Mouse (Mus musculus): ENCODE results near the gene Dnal1.
"Not testable (repeated sequence)": the region's sequence is repeated elsewhere in the genome, so short reads cannot be mapped to it uniquely, and the experiment has no call there.

Dnal1 gene

GRCm38 (mm10) chr12:84114153-84114994, at the start of gene Dnal1:
Gene Dnal1, plus strand, starts transcription at chr12:84114366.
- DNase-seq (ENCODE audit: extremely low spot score, low spot score) = peak; percentile 95

- DNase-seq (ENCODE audit: extremely low spot score, low spot score) = no peak
Observed at GRCm38 (mm10) chr12:84064621-84065020, 49.5 kb upstream of the Dnal1 start.

DNA sequence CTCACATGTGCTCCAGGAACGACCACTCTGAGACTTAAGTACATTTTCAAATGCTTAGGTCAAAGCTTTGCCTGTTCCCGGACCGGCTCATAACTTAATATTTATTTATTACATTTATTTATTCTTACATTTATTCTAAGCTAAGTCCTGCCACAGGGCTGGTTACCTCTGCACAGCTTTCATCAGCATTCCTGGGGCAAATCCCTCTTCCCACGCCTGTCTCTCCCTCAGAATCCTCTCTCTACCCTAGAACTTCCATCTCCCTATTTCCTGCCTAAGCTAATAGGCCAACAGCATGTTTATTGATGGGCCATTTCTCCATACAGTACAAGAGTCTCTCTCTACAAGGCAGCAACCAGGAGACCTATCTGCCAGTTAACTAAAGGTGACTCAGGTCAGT, 46.4 kb upstream of the Dnal1 start:
- no peak for DNase-seq (ENCODE audit: extremely low spot score, low spot score)

- no peak for DNase-seq (ENCODE audit: extremely low spot score, low spot score)
Observed at GRCm38 (mm10) chr12:84068296-84068695, 45.9 kb upstream of the Dnal1 start.

- DNase-seq (ENCODE audit: extremely low spot score, low spot score) = peak; percentile 19
Observed at GRCm38 (mm10) chr12:84068986-84069385, 45.2 kb upstream of the Dnal1 start, which contains the start of gene Acot5. Gene Acot5, plus strand, starts transcription at chr12:84069325.

- not testable (repeated sequence) for DNase-seq (ENCODE audit: extremely low spot score, low spot score)
Observed at GRCm38 (mm10) chr12:84069582-84069981, 44.6 kb upstream of the Dnal1 start.

DNA sequence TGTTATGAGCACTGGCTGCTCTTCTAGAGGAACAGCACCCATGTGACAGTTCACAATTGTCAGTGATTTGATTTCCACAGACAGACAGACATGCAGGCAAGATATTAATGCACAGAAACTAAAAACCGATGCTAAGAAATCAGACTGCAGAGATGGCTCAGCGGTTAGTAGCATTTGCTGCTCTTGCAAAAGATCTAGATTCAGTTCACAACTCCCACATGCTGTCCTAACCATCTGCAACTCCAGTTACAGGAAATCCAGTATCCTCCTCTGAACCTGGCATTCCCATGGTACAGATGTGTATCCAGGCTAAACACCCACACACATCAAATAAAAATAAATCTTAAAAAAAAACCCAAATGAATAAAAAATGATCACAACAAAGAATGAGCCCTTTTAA, 42.5 kb upstream of the Dnal1 start:
- DNase-seq (ENCODE audit: extremely low spot score, low spot score) = no peak

- no peak for DNase-seq (ENCODE audit: extremely low spot score, low spot score)
Observed at GRCm38 (mm10) chr12:84077371-84077990, 36.7 kb upstream of the Dnal1 start.

GRCm38 (mm10) chr12:84083842-84084241, 30.3 kb upstream of the Dnal1 start:
- no peak for DNase-seq (ENCODE audit: extremely low spot score, low spot score)

GRCm38 (mm10) chr12:84084581-84084980, 29.6 kb upstream of the Dnal1 start:
- no peak for DNase-seq (ENCODE audit: extremely low spot score, low spot score)

DNA sequence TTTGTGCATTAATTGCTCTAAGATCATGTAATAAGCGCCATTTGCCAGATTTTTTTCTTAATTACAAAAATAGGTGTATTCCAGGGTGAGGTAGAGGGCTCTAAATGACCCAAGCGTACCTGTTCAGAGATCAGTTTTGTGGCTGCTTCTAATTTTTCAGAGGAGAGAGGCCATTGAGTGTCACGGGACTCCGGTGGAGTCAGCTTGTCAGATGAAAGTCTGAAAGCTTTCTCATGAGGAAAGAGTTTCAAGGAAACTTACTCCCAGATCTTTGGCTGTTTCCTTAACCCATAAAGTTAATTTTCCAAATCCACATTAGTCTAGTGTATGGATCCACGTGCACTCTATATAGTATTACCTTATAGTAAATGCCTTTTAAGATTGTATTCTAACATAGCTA, 19.5 kb upstream of the Dnal1 start:
- DNase-seq (ENCODE audit: extremely low spot score, low spot score) = not testable (repeated sequence)

GRCm38 (mm10) chr12:84099605-84100004, 14.6 kb upstream of the Dnal1 start:
- no peak for DNase-seq (ENCODE audit: extremely low spot score, low spot score)

DNA sequence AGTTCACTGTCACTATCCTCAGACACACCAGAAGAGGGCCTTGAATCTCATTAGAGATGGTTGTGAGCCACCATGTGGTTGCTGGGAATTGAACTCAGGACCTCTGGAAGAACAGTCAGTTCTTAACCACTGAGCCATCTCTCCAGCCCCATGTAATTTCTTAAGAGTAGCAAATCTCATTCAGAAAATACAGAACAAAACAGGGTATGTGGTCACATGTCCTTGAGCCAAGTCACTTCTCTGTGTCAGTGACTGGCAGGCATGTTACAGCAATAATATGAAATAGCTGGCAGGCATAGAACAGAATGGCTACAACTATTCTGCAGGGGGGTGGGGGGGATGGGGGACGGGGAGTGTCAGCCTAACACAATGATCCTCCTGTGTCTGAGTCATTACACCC, 14.1 kb upstream of the Dnal1 start:
- no peak for DNase-seq (ENCODE audit: extremely low spot score, low spot score)

DNA sequence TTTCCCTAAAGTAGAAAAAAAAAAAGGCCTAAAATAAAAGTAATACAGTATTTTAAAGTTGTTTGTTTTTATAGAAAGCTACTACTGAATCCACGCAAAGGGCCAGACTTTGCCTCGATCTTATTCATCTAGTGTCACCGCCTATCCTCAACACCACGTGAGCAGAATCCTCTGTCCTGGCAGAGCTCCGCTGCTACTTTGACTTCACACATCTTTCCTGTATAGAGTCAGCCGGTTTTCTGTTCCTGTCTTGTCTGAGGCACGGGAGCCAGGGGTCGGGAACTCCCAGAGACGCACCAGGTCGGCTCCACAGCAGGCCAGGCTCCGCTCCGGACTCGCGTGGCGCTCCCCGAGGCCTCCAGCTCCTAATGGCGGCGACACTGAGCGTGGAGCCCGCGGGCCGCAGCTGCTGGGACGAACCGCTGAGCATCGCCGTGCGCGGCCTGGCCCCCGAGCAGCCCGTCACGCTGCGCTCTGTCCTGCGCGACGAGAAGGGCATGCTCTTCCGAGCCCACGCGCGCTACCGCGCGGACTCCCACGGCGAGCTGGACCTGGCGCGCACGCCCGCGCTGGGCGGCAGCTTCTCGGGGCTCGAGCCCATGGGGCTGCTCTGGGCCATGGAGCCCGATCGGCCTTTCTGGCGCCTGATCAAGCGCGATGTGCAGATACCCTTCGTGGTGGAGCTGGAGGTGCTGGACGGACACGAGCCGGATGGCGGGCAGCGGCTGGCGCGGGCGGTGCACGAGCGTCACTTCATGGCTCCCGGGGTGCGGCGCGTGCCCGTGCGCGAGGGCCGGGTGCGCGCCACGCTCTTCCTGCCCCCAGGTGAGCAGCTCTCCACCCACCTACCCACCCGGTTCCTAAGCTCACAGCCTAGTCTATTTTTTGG, 13.3 kb upstream of the Dnal1 start, which contains the start of gene Acot6:
Acot6 (plus strand) TSS at position 51 of the 889 bp plus-strand sequence.
- peak; percentile 73 for DNase-seq (ENCODE audit: extremely low spot score, low spot score)

DNA sequence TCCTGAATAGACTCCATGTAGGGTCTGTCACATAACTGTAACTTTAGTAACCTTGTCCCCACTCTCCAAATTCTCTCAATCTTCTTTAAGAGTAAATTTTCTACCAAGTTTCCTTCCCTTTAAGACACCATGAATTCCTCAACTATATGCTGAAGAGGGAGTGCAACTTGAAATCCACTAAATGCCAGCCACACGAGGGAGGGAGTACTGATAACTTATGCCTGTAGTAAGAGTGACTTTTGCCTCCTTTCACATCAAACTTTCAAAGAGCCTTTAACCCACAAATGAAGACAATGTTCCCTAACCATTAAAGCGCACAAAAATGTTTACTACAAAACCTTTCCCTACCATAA, 12.7 kb upstream of the Dnal1 start:
- no peak for DNase-seq (ENCODE audit: extremely low spot score, low spot score)

DNA sequence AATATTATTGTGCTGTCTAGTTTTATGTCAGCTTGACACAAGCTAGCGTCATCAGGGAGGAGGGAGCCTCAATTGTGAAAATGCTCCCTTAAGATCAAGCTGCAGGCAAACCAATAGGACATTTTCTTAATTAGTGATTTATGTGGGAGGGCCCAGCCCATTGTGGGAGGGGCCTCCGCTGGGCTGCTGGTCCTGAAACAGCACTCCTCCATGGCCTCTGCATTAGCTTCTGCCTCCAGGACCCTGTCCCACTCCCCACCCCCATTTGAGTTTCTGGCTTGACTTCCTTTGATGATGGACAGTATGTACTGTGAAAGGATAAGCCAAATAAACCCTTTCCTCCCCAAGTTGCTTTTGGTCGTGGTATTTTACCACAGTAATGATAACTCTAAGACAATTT, 7.2 kb upstream of the Dnal1 start:
- DNase-seq (ENCODE audit: extremely low spot score, low spot score) = no peak

DNA sequence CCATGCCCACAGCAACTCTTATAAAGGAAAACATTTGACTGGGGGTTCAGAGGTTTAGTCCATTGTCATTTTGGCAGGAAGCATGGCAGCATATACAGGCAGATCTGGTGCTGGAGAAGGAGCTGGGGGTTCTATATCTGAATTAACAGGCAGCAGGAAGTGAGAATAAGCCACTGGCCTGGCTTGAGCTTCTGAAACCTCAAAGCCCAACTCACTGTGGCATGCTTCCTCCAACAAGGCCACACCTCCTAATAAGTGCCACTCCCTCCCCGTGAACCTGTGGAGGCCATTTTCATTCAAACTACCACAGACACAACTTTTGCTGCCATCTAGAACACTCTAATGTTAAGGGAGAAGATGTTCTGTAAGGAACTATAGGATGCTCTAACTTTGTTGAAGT, 6.5 kb upstream of the Dnal1 start:
- no peak for DNase-seq (ENCODE audit: extremely low spot score, low spot score)

DNA sequence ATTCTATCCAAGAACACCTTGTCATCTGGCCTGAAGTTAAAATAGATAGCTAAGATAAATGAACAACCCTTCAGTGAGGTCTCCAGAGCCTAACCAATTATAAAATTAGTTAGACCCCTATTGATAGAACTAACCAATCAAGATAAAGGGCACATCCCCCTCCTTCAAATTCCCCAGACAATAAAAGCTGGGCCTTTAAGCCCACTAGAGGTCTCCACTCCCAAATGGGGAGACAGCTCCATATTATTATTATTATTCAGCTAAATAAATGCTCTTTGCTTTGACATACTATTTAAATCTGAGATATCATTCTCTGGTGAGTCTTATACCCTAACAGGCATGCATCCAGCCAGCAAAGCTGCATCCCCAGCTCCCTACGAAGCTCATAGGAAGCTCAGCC, 4.2 kb upstream of the Dnal1 start:
- no peak for DNase-seq (ENCODE audit: extremely low spot score, low spot score)

- no peak for DNase-seq (ENCODE audit: extremely low spot score, low spot score)
Observed at GRCm38 (mm10) chr12:84110814-84111213, 3.4 kb upstream of the Dnal1 start.

GRCm38 (mm10) chr12:84113676-84114075, 490 bp upstream of the Dnal1 start:
- DNase-seq (ENCODE audit: extremely low spot score, low spot score) = no peak

- DNase-seq (ENCODE audit: extremely low spot score, low spot score) = no peak
Observed at GRCm38 (mm10) chr12:84119584-84119983, 5.4 kb downstream of the Dnal1 start.

DNA sequence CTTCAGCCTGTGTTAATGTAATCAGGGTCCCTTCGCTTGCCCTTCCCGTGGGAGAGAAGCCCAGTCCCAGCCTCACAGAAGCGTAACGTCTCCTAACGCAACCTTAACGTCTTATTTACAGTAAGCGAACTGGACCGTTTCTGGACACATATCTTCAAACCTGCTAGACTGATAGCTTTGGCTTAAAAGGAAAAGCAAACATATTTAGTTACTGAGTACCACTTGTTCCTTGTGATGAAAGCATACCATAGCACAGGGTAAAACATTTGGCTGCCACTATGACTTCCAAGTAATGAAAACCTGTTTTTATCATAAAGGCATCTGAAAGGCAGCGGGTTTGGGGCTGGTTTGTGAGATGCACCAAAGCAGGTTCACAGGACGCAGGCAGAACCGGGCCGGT, 11.7 kb downstream of the Dnal1 start:
- DNase-seq (ENCODE audit: extremely low spot score, low spot score) = no peak

Measured in neural tube, embryonic 10.5 days (tissue).